Mouse (Mus musculus): ENCODE data around the gene Cat.

The Cat gene

DNA sequence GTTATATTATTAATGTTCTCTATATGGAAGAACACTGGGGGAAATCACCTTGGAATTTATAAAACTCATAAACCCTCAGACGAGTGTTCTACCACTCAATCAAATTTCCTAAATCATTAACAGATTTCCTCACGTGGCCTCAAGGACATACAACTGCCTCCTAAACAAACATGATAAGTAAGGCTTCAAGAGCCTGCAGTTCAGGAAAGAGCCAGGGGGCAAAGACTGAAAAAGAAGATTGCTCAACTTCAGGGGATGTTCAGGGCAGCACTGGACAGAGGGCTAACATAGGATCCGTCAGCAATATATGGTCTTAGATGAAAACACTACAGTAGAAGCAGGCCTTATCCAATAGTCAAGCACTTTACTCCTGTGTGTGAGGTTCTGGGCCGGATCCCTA, 7.5 kb downstream of the Cat start:
- in situ Hi-C loops (cut with MboI, MseI) = no loop called here

DNA sequence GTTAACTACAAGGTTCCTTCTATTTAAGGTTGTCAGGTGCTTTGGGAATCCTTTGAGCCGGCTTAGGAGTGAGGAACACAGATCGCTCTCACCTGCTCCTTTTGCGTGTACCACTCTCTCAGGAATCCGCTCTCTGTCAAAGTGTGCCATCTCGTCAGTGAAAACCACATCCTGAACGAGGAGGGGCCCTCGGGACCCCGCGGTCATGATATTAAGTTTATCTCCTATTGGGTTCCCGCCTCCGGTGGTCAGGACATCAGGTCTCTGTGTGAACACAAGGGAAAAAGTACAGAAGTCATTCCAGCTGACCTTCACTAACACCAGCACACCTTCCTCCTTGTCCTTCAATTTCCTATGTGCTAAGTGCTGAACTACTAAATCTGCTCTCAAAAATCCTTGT, 8.3 kb downstream of the Cat start:
- in situ Hi-C loops (cut with MboI, MseI) = no loop called here

DNA sequence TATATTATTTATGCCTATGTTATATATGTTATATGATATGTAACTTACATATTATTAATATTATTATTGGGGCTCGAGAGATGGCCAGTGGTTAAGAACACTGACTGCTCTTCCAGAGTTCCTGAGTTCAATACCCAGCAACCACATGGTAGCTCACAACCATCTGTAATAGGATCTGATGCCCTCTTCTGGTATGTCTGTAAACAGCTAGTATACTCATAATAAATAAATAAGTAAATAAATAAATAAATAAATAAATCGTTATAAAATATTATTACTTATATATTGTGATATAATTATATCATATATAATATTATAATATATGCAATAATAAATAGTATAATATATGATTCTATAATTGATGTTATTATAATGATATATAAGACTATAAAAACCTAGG, 8.8 kb downstream of the Cat start:
- in situ Hi-C loops (cut with MboI, MseI) = no loop called here

DNA sequence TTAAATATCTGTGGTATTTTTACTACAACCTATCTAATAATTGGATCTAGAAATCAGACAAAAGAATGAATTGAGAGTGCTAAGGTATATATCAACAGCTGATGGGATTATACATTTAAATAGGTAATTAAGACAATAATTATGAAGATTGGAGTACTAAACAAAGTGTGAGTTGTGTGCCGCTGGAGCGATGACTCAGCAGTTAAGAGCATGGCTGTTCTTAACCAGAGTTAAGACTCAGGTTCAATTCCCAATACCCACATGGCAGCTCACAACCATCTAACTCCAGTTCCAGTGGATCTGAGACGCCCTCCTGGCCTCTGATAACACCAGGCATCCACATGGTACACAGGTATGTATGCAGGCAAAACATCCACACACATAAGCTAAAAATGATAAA, 11.6 kb downstream of the Cat start:
- in situ Hi-C loops (cut with MboI, MseI) = no loop called here

DNA sequence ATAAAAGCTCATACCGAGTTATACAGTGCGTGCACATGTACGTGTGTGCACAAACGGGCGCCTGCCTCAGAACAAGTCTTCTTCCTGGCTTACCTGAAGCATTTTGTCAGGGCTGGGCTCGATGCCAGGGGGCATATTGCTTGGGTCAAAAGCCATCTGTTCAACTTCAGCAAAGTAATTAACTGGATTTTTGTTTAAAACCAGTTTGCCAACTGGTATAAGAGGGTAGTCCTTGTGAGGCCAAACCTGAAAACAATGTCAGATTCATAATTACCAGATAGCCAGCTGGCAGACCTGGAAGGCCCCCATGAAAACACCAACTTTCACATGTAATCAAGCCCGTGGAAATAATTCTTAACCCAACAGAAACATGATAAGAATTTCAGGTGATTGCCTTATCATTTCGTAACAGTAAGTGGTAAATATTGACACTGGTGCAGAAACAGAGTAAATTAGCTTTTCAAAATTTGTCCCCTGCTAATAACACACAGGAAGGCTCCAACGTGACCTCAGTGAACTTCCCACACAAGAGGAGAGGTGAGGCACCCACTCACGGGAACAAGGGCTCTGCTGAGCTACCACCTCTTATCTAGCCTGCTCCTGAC, 17.9 kb downstream of the Cat start:
- in situ Hi-C loops (cut with MboI, MseI) = no loop called here

DNA sequence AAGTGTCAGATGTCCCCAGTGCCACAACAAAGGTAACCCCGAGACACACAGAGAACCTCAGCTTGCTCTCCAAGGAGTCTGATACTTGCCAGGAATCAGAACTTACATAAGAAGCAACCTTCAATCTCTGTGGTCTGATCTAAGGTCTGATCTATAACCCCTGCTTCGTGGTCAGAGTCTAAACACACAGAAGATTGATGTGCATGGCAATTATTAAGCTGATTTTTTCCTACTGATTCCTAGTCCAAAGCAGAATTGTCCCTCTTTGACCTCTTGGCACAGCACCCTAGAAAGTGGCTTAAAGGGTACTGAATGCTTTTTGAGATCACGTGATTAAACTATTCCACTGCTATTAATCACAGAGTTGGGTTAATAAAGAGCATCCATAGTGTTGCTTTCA, 18.7 kb downstream of the Cat start:
- in situ Hi-C loops (cut with MboI, MseI) = no loop called here

DNA sequence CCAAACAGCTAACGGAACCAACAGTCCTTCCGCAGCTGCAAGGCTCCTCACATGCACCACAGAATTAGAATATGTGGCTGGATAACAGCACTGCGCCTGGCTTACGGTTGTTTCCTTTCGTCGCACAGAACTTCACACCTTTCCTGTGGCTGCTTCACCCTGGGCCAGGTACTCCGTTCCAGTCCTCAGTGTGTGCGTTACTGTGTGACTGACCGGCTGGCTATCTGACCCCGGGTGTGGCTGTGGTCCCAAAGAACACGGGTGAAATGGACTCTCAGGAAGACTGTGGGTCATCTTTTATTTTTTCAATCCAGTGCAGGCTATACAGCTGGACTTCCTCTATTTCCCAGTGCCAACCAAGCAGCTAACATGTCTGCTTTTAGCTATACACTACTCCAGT, 19.5 kb downstream of the Cat start:
- in situ Hi-C loops (cut with MboI, MseI) = no loop called here

DNA sequence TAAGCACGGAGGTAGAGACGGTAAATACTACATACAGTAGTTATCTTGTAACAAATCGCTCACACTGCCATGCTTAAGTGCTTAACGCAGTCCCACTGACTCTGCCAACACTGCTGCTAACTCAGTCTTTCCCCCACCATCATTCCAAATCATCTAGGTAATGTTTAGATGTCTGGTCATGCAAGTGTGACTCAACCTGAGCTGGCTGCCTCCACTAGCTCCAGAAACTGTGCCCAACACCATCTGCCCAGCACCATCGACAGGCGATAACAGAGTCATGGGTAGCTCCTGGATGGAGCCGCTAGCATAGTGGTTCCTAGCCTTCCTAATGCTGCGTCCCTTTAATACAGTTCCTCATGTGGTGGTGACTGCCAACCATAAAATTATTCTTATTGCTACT, 20.4 kb downstream of the Cat start:
- in situ Hi-C loops (cut with MboI, MseI) = no loop called here

DNA sequence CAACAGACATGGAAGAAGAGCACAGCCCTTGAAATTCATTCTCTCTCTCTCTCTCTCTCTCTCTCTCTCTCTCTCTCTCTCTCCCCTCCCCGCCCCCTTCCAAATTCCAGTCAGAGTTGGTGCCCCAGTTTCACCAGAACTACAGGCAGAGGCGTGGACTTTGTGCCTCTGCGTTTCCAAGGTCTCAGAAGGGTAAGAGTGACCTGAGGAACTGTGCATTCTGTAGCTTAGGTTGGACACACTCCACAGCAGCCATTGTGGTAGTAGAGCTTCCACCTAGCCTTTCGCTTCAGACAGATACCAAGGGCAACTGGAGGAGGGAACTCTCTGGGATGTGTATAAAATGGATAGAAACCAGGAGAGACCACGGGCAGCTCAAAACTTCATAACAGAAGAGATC, 22.2 kb downstream of the Cat start:
- in situ Hi-C loops (cut with MboI, MseI) = no loop called here

DNA sequence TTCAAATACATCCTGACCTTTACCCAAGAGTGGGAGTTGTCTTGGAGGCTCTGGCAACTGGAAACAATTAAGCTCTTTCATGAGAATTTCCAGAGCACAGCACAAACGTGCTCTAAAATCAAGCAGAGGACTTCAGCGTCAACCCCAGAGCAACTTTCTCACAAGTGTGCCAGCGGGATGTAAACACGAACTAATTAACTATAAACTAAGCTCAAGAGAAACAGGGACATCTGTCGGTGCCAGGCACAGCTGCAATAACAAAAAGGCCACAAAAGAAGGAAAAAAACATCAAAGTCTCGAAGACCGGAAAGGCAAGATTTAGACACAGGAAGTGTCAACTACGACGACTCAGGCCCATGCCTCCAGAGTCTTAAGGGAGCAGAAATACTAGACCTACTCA, 23.2 kb downstream of the Cat start:
- in situ Hi-C loops (cut with MboI, MseI) = no loop called here

DNA sequence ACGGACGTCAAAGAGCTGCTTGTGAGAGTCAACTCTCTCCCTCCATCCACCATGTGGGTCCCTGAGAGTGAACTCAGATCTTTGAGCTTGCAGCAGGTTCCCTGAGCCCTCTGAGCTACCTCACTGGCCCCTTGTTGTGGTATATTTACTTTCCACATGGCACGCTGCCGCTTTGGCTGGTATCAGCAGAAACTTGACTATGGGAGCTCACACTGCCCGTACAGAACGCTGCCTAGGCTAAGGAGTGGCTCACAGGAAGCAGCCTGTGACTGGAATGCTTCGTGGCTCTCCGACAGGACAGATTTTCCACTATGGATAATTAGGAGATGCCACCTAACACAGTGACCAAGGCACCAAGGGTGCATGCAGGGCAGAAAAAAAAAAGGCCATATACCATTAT, 23.8 kb downstream of the Cat start:
- in situ Hi-C loops (cut with MboI, MseI) = no loop called here

DNA sequence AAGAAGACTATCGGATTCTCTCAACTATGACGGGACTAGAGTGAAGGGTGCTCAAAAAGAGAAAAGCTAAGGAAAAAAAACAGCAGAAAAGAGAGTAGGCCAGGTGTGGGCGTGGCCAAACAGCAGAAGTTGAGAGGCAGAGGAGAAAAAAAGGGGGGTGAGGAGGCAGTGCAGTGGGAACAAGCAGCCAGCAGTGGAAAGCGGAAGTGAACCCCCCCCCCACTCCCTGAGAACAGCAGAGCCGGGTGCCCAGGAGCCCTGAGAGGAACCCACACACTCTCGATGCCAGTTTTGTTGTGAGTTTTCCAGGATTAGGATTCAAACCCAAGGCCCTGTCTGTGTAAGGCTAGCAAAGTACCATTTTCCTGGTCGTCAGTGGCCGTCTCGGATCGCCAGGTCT, 25.9 kb downstream of the Cat start:
- in situ Hi-C loops (cut with MboI, MseI) = loop anchor here (5.0 to 10.0 kb wide), 4 partner anchors 88 to 283 kb away; no protein-coding TSS in a partner anchor

DNA sequence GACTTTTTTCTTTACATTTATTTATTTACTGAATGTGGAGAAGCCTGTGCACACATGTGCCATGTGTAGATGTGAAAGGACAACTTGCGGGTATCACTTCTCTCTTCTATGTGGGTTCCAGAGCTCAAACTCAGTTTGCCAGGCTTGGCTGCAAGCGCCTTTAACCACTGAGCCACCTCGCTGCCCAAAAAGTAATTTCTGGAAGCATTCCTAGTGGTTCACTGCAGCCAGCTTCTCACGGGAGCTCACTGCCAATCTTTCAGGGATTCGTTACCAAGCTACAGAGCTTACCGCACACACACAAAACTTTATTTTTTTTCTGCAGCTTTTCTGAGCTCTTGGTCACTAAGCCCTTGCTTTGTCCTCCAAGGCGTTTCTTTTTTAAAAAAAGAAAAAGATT, 27.3 kb downstream of the Cat start:
- in situ Hi-C loops (cut with MboI, MseI) = loop anchor here (5.0 to 10.0 kb wide), 4 partner anchors 90 to 285 kb away; no protein-coding TSS in a partner anchor

DNA sequence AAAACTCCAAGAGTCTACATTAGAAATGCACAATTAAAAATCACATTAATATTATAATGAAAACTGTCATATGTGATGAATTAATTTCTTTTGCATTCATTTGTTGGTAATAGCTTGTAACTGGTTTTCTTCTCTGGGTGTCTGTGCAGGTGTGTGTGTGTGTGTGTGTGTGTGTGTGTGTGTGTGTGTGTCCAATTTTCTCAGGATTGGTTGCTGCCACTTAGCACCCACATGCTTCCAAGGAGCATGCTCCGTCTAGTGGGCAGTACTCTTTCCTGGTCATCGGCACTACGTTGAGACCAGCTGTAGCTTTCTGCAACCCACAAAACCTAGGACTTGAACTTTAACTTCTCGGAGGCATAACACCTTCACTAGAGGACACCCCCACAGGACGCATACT, 27.9 kb downstream of the Cat start:
- in situ Hi-C loops (cut with MboI, MseI) = loop anchor here (5.0 to 10.0 kb wide), 4 partner anchors 90 to 285 kb away; no protein-coding TSS in a partner anchor

DNA sequence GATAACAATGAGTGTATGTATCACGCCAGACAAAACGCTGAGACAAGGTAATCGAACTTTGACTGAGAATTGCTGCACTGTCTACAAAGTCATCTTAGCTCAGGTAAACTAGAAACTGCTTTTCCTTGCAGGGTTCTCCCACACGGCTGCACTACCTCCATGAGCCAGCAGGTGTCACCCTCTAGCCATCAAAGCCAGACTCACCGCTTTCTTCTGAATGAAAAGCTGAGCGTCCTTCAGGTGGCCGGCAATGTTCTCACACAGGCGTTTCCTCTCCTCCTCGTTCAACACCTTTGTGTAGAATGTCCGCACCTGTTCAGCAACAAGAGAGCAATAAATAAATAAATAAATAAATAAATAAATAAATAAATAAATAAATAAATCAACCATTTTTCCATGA, 28.3 kb downstream of the Cat start:
- in situ Hi-C loops (cut with MboI, MseI) = loop anchor here (5.0 to 10.0 kb wide), 4 partner anchors 91 to 286 kb away; no protein-coding TSS in a partner anchor

DNA sequence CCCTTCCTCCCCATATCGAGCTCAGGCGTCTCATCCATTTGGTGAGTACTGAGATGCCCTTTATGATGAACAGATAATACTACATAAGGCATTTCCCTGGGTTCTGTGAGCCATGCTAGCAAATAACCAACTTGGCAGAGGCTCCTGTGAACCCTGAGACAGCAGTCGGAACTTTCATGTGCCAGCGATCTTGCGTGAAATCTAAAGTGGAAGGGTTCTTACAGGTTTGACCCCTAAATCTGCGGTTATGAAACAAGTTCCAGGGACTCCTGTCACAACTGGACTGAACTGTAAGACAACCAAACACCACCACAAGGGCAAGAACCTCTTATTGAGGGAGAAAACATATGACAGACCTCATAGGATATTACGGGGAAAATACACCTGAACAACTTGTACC, 29.2 kb downstream of the Cat start:
- in situ Hi-C loops (cut with MboI, MseI) = loop anchor here (5.0 to 10.0 kb wide), 4 partner anchors 92 to 287 kb away; no protein-coding TSS in a partner anchor

DNA sequence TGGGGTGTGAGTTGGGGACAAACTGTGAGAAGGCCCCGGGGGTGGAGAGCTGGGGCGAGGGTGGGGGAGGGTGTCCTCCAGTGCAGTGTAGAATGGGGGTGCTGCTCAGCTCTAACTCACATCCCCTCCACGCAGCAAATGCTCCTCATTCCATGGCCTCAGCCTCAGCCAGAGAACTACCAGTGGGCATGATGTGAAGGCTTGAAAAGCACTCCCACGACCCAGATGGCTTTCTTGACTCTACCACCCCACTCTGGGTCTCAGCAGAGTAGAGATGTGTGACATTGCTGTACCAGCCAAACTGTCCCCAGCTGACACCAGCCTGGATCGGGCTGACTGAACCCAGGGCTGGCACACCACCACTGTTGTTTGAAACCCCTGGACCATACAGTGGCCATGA, 32.4 kb downstream of the Cat start:
- in situ Hi-C loops (cut with MboI, MseI) = loop anchor here in 1 of 2 experiments (10.0 kb wide), 1 partner anchor 252 kb away; no protein-coding TSS in a partner anchor

DNA sequence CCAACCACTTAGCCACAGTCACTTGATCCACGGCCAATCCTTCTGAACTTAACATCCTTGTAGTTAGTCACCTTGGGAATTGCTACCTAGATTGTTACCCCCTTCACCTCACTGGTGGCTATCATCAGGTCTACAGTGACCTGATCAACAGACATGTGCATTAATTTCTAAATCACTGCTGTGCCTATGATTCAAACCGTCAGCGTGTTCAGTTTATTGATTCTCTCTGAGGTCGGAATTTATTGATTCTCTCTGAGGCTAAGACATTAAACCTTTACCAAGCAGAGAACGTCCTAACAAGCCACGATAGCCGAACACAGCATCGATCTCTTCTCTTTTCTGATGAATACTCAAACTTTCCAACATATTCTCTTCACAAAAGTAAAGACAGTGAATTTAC, 34.7 kb downstream of the Cat start:
- in situ Hi-C loops (cut with MboI, MseI) = loop anchor here in 1 of 2 experiments (10.0 kb wide), 1 partner anchor 255 kb away; no protein-coding TSS in a partner anchor

DNA sequence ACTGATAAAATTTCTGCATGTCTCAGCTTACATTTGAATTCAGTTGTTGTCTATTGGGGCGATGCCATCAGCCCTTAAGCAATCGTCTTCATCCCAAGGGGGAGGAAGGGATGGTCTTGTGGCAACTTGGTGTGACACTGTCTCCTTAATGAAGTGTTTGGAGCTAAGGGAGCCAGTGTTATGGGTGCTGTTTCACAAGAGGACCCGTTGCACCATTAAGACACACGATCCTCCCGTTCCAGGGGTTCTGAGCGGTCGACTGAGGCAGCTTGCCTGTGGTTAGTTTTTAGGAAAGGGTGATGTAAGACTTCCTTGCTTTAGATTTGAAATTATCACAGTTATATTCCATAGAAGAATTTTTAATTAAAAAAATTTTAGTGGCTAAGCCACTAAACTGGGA, 35.1 kb downstream of the Cat start:
- in situ Hi-C loops (cut with MboI, MseI) = loop anchor here (10.0 kb wide), 2 partner anchors 255 to 665 kb away; no protein-coding TSS in a partner anchor

DNA sequence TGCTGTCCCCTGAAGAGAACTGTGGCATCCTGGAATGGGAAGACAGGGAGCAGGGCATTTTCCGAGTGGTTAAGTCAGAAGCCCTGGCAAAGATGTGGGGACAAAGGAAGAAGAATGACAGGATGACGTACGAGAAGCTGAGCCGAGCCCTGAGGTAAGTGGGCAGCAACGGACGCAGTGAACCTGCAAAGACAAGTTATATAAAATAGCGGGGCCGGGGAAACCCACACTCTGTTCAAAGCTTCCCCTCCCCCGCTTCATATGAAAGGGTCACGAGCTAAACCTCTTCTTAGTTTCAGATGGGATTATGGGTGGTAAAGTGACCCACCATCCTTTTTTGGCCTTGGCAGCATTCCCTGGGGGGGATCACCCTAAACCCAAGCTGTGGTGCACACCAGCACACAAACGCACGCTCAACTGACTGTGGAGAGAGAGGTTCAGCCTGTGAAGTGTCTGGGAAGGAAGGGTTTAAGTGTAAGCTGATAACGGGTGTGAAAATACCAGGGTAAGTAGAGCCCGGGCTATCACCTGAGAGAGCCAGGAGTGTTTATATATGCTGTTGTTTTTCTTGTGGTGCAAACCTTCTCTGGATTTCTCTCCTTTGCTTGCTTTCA, 35.9 kb downstream of the Cat start:
- in situ Hi-C loops (cut with MboI, MseI) = loop anchor here in 1 of 2 experiments (10.0 kb wide), 1 partner anchor 666 kb away; no protein-coding TSS in a partner anchor

DNA sequence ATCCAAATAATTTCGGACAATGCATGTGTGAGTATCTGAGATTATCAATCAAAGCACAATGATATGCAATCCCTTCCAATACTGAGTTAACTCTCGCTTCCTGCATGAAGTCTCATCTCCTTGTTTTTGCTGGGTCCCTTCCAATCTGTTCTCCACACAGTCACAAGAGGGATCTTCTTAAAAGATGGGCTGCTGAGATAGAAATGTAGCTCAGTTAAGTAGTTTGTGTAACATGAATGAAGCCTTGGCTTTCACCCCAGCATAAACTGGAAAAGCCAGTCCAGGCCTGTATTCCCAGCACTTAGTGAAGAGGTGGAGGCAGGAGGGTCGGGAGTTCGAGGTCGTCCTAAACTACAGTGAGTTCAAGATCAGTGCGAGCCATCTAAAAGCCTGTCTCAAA, 38.6 kb downstream of the Cat start:
- in situ Hi-C loops (cut with MboI, MseI) = loop anchor here in 1 of 2 experiments (10.0 kb wide), 1 partner anchor 668 kb away; no protein-coding TSS in a partner anchor

DNA sequence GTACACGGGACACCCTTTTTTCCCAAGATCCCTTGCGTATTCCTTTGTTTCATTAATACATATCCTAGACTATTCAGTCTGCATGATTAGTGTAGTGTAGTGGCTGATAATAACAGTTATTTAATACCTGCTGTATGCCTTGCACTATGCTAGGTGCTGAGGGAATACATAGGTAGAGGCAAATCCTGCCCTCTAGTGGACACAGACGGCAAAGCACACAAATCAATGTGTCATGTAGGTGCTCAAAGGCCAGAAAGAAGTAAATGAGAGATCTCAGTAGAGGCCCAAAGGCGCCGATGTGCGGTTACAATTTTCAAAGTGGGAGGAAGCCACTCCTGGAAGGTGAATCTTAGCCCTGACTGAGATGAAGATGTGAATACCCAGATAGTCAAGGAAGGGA, 39.2 kb downstream of the Cat start:
- in situ Hi-C loops (cut with MboI, MseI) = loop anchor here in 1 of 2 experiments (10.0 kb wide), 1 partner anchor 669 kb away; no protein-coding TSS in a partner anchor

DNA sequence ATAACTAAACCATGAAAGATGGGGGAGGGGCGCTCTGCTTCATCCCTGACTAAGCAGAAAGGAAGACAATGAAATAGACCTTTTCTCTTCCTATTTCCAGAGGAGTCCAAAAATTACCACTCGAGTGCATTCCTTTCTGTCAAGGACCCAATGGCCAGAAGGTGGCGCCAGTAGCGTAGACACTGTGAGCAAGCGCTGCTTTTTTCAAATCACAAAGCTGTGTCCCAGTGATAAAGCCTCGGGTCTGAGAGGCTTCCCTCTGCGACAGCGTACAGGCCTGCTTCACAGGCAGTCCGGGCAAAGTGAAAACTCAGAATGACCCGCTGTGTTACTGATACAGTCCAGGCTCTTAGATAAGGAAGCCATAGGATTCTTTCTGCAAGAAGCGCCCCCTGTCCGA, 45.2 kb downstream of the Cat start:
- in situ Hi-C loops (cut with MboI, MseI) = loop anchor here in 1 of 2 experiments (10.0 kb wide), 1 partner anchor 675 kb away; no protein-coding TSS in a partner anchor
